Mouse (Mus musculus) embryonic facial prominence, embryonic 11.5 days (tissue): ENCODE results near the gene Gabpb1. TPM values are rescaled to one million over a fixed set of nuclear protein-coding genes. Genes with fewer than 3 reads are reported as not detected.
A peak's percentile ranks its signal among the peaks of the same experiment; 100 is the strongest.

Source experiments
- ATAC-seq: fragments of 200-750 bp; cut with Nextera tagmentation; replicated peaks from 2 replicates; pipeline ENCODE4 v1.8.0; 2017; ENCODE audit warnings: low read depth; ENCODE audit not compliant: insufficient number of reproducible peaks, low FRiP score, low TSS enrichment
- DNase-seq: peaks from one replicate; pipeline ENCODE4 v3.0.0-alpha.2; 2015; ENCODE audit warnings: low spot score
- H3K27ac ChIP-seq: fragments of 300-500 bp; sonication (generic); replicated peaks from 2 replicates; pipeline ENCODE4 v1.5.1; 2014; ENCODE audit warnings: mild to moderate bottlenecking, low read depth, low read length, control low read depth
- H3K27me3 ChIP-seq: fragments of 300-500 bp; sonication (generic); 2 replicates; pipeline ENCODE4 v1.6.1; 2014; ENCODE audit warnings: mild to moderate bottlenecking, low read length, moderate library complexity, mixed read lengths; ENCODE audit not compliant: control insufficient read depth, insufficient read depth
- H3K36me3 ChIP-seq: fragments of 300-500 bp; sonication (generic); replicated peaks from 2 replicates; pipeline ENCODE4 v1.6.1; 2014; ENCODE audit warnings: low read depth, mild to moderate bottlenecking, low read length, moderate library complexity, mixed read lengths; ENCODE audit not compliant: control insufficient read depth, insufficient read depth
- H3K4me1 ChIP-seq: fragments of 300-500 bp; sonication (generic); 2 replicates; pipeline ENCODE4 v1.6.1; 2014; ENCODE audit warnings: low read length, mixed read lengths; ENCODE audit not compliant: control insufficient read depth, insufficient read depth
- H3K4me2 ChIP-seq: fragments of 300-500 bp; sonication (generic); 2 replicates; pipeline ENCODE4 v1.6.1; 2014; ENCODE audit warnings: low read depth, mild to moderate bottlenecking, control low read depth, low read length, moderate library complexity
- H3K4me3 ChIP-seq: fragments of 300-500 bp; sonication (generic); 2 replicates; pipeline ENCODE4 v1.5.1; 2014; ENCODE audit warnings: low read depth, low read length, control low read depth
- H3K9ac ChIP-seq: fragments of 300-500 bp; sonication (generic); replicated peaks from 2 replicates; pipeline ENCODE4 v1.6.1; 2014; ENCODE audit warnings: mild to moderate bottlenecking, control low read depth, low read length
- H3K9me3 ChIP-seq: fragments of 300-500 bp; sonication (generic); replicated peaks from 2 replicates; pipeline ENCODE4 v1.6.1; 2016; ENCODE audit warnings: mild to moderate bottlenecking, low read length, inconsistent platforms, mixed read lengths; ENCODE audit not compliant: control insufficient read depth
- WGBS: fragments of 180-500 bp; shearing (Covaris S2); extraction: QIAGEN DNeasy Blood & Tissue Kit; methylation state at CpG from one replicate; pipeline ENCODE4 v1.1.7; 2014; 5-methylcytosine and 5-hydroxymethylcytosine counted together
- polyA plus RNA-seq: library from polyadenylated mRNA; unstranded; fragments of >200 nt; fragmentation: Nextera tagmentation; extraction: Ambion mirVana; gene quantifications from 2 replicates; pipeline ENCODE4 v1.2.1, GENCODE M21; 2014

The Gabpb1 gene
- polyA plus RNA-seq: 99.0 and 104 TPM in 2 replicates

- H3K9ac ChIP-seq: peak within 1 kb of the TSS; percentile 100
- H3K4me2 ChIP-seq: peak within 1 kb of the TSS; percentile 70
- no peaks in the 10 kb centered on the region for H3K9me3 ChIP-seq
Observed at GRCm38 (mm10) chr2:126676122-126676515, at the start of gene Gabpb1. Gene Gabpb1 (minus strand): TSS chr2:126676337.

GRCm38 (mm10) chr2:126712950-126713349 is 36.8 kb upstream of the Gabpb1 start:
- ATAC-seq (no peak), DNase-seq (no peak)
- Histone ChIP-seq H3K9me3 (no peaks in the 10 kb centered on the region), H3K4me2 (no peak overlapping the region), H3K27ac (no peak overlapping the region), H3K27me3 (no peaks in the 10 kb centered on the region), H3K36me3 (no peaks in the 10 kb centered on the region), H3K9ac (no peak overlapping the region), H3K4me3 (no peak overlapping the region), H3K4me1 (no peaks in the 10 kb centered on the region)

More at GRCm38 (mm10) chr2:126676122-126676515, at the start of gene Gabpb1:
- WGBS: 30% methylated on average over 12 of the region's 12 CpGs
- DNase-seq (no peak), ATAC-seq (no peak)
- peak within 1 kb of the TSS; percentile 100 for H3K27ac ChIP-seq
- no peaks in the 10 kb centered on the region for H3K4me1 ChIP-seq
- no peaks in the 10 kb centered on the region for H3K27me3 ChIP-seq
- H3K4me3 ChIP-seq: peak within 1 kb of the TSS; percentile 86
- H3K36me3 ChIP-seq: no peaks in the 10 kb centered on the region; the same call in 1 of the 2 replicates

GRCm38 (mm10) chr2:126712526-126712925 is 36.4 kb upstream of the Gabpb1 start:
- 95% methylated on average over 5 of the region's 5 CpGs for WGBS
- H3K4me3 ChIP-seq: no peak overlapping the region

GRCm38 (mm10) chr2:126708361-126708760 is 32.2 kb upstream of the Gabpb1 start:
- Histone ChIP-seq H3K4me3 (peak overlapping the region; percentile 89; the same call in 1 of the 2 replicates), H3K27me3 (no peaks in the 10 kb centered on the region), H3K27ac (no peak overlapping the region), H3K4me2 (no peak overlapping the region), H3K36me3 (no peaks in the 10 kb centered on the region), H3K4me1 (no peaks in the 10 kb centered on the region), H3K9me3 (no peaks in the 10 kb centered on the region), H3K9ac (no peak overlapping the region)
- DNase-seq: no peak
- WGBS: 85% methylated on average over 4 of the region's 4 CpGs
- ATAC-seq: no peak

More at GRCm38 (mm10) chr2:126712526-126712925, 36.4 kb upstream of the Gabpb1 start:
- H3K9me3 ChIP-seq: no peaks in the 10 kb centered on the region
- no peak overlapping the region for H3K27ac ChIP-seq
- H3K4me1 ChIP-seq: no peaks in the 10 kb centered on the region
- H3K27me3 ChIP-seq: no peaks in the 10 kb centered on the region
- DNase-seq (no peak), ATAC-seq (no peak)
- no peaks in the 10 kb centered on the region for H3K36me3 ChIP-seq
- H3K4me2 ChIP-seq: no peak overlapping the region
- H3K9ac ChIP-seq: no peak overlapping the region

- WGBS: under 1% methylated on average over 21 of the region's 23 CpGs
- H3K36me3 ChIP-seq: no peaks in the 10 kb centered on the region
- no peaks in the 10 kb centered on the region for H3K27me3 ChIP-seq
- no peaks in the 10 kb centered on the region for H3K9me3 ChIP-seq
- DNase-seq (no peak), ATAC-seq (peak; percentile 89)
- peak overlapping the region; percentile 91 for H3K9ac ChIP-seq
- H3K4me1 ChIP-seq: no peaks in the 10 kb centered on the region
- peak overlapping the region; percentile 89 for H3K4me3 ChIP-seq
- 0 out of 2 replicates have a peak overlapping the region, but pooled peaks have one; percentile 47 for H3K27ac ChIP-seq
- peak overlapping the region; percentile 48 for H3K4me2 ChIP-seq
Observed at GRCm38 (mm10) chr2:126707438-126707779, 31.3 kb upstream of the Gabpb1 start.

- ATAC-seq: peak; percentile 99
- Histone ChIP-seq H3K9ac (peak within 1 kb of the TSS; percentile 91), H3K36me3 (no peaks in the 10 kb centered on the region), H3K4me2 (peak within 1 kb of the TSS; percentile 48), H3K4me3 (peak within 1 kb of the TSS; percentile 89), H3K4me1 (no peaks in the 10 kb centered on the region), H3K27ac (0 out of 2 replicates have a peak within 1 kb of the TSS, but pooled peaks have one; percentile 47), H3K27me3 (no peaks in the 10 kb centered on the region), H3K9me3 (no peaks in the 10 kb centered on the region)
- WGBS: 2% methylated on average over 47 of the region's 47 CpGs
- peak; percentile 98 for DNase-seq
Observed at GRCm38 (mm10) chr2:126706759-126707437, 30.8 kb upstream of the Gabpb1 start, which contains the start of gene Usp8. Gene Usp8 (plus strand): TSS chr2:126707328.

- no peak for DNase-seq
- Histone ChIP-seq H3K4me2 (no peak overlapping the region), H3K36me3 (no peaks in the 10 kb centered on the region), H3K9me3 (no peaks in the 10 kb centered on the region), H3K4me1 (no peaks in the 10 kb centered on the region), H3K27ac (no peak overlapping the region), H3K4me3 (no peak overlapping the region), H3K9ac (no peak overlapping the region), H3K27me3 (no peaks in the 10 kb centered on the region)
- ATAC-seq: no peak
- WGBS: 87% methylated on average over 6 of the region's 6 CpGs
Observed at GRCm38 (mm10) chr2:126695285-126695684, 19.1 kb upstream of the Gabpb1 start.

- Histone ChIP-seq H3K9me3 (no peaks in the 10 kb centered on the region), H3K36me3 (no peaks in the 10 kb centered on the region), H3K27me3 (no peaks in the 10 kb centered on the region), H3K9ac (no peak overlapping the region), H3K4me3 (no peak overlapping the region), H3K4me1 (no peaks in the 10 kb centered on the region), H3K4me2 (no peak overlapping the region), H3K27ac (no peak overlapping the region)
- WGBS: 77% methylated on average over 3 of the region's 3 CpGs
- no peak for ATAC-seq
- DNase-seq: no peak
Observed at GRCm38 (mm10) chr2:126691290-126691689, 15.2 kb upstream of the Gabpb1 start.
